Mouse (Mus musculus) cortical plate, adult 2 months (tissue): ENCODE results near the gene Setx.

Source experiments
- CTCF ChIP-seq: fragments of 200-500 bp; IDR thresholded peaks from 2 replicates; pipeline ENCODE4 v1.5.1; 2011; ENCODE audit warnings: mild to moderate bottlenecking, control low read depth, low read length; ENCODE audit not compliant: insufficient read depth; ENCODE audit errors: extremely low read depth
- POLR2A ChIP-seq: fragments of 200-500 bp; IDR thresholded peaks from 2 replicates; pipeline ENCODE4 v1.6.1; 2011; ENCODE audit warnings: mild to moderate bottlenecking, low read length, control low read depth; ENCODE audit not compliant: insufficient read depth; ENCODE audit errors: extremely low read depth

- TF ChIP-seq CTCF (no peak), POLR2A (no peak)
These were observed 23.0 kb upstream of the Setx start for GRCm38 (mm10) chr2:29100822-29101534.
